7 mouse cellular contexts compared by ENCODE assay signal in genomic region chr9:41273171-41273781, GRCm38 (mm10).
DNase-seq lines count a peak whose midpoint lies in the region; ATAC-seq and TF ChIP-seq lines count a peak whose summit lies in the region.

No protein-coding gene starts in this region.

- DNase-seq in ovary, postnatal 36 days (ENCODE audit: low spot score) = peak; percentile 16
- no peak for DNase-seq in ovary, adult 18-20 months (ENCODE audit: low spot score)
- DNase-seq in hindbrain, postnatal 0 days (ENCODE audit: low spot score) = peak; percentile 85
- DNase-seq in midbrain, embryonic 14.5 days = peak; percentile 91
- no peak for DNase-seq in left cerebral cortex, adult 9 months (ENCODE audit: low spot score in 2 of 2)
- DNase-seq in layer of hippocampus, postnatal 36 days = no peak

- H3K9ac ChIP-seq in forebrain, embryonic 12.5 days = peak overlapping the region; percentile 56
- H3K9ac ChIP-seq in hindbrain, postnatal 0 days (replicated peaks; ENCODE audit: low read length) = peak overlapping the region; percentile 54
- H3K9ac ChIP-seq in midbrain, embryonic 14.5 days (replicated peaks; ENCODE audit: low read length) = peak overlapping the region; percentile 48

- H3K4me1 ChIP-seq in forebrain, embryonic 12.5 days = peaks cover 20% of the 10 kb centered on the region
- peaks cover 5% of the 10 kb centered on the region; the same call in 1 of the 2 replicates for H3K4me1 ChIP-seq in hindbrain, postnatal 0 days (ENCODE audit: insufficient read depth, low read length)
- peaks cover 9% of the 10 kb centered on the region for H3K4me1 ChIP-seq in midbrain, embryonic 14.5 days (ENCODE audit: control insufficient read depth, insufficient read depth, low read length)

- peak overlapping the region; percentile 95 for H3K27ac ChIP-seq in forebrain, embryonic 12.5 days
- peak overlapping the region; percentile 78 for H3K27ac ChIP-seq in hindbrain, postnatal 0 days
- H3K27ac ChIP-seq in midbrain, embryonic 14.5 days (replicated peaks; ENCODE audit: low read depth, low read length) = peak overlapping the region; percentile 95

- no peaks in the 10 kb centered on the region for H3K27me3 ChIP-seq in forebrain, embryonic 12.5 days
- H3K27me3 ChIP-seq in hindbrain, postnatal 0 days (ENCODE audit: insufficient read depth, low read length) = no peaks in the 10 kb centered on the region
- H3K27me3 ChIP-seq in midbrain, embryonic 14.5 days (ENCODE audit: control insufficient read depth, insufficient read depth, low read length) = no peaks in the 10 kb centered on the region

- TF ChIP-seq CTCF in hindbrain, postnatal 0 days (IDR thresholded peaks at IDR 0.05; ENCODE audit: low read depth) = peak; percentile 43

- WGBS in forebrain, embryonic 12.5 days = under 1% methylated on average over 18 of the region's 18 CpGs
- under 1% methylated on average over 18 of the region's 18 CpGs for WGBS in hindbrain, postnatal 0 days
- WGBS in midbrain, embryonic 14.5 days = under 1% methylated on average over 18 of the region's 18 CpGs

- ATAC-seq in forebrain, embryonic 12.5 days (ENCODE audit: low FRiP score) = peak; percentile 96
- peak; percentile 96 for ATAC-seq in hindbrain, postnatal 0 days
- ATAC-seq in midbrain, embryonic 14.5 days (ENCODE audit: low FRiP score, low TSS enrichment) = peak; percentile 96

- no peaks in the 10 kb centered on the region for H3K9me3 ChIP-seq in forebrain, embryonic 12.5 days
- H3K9me3 ChIP-seq in hindbrain, postnatal 0 days (ENCODE audit: low read length) = no peaks in the 10 kb centered on the region
- no peaks in the 10 kb centered on the region for H3K9me3 ChIP-seq in midbrain, embryonic 14.5 days (ENCODE audit: control insufficient read depth, low read length)

- H3K36me3 ChIP-seq in forebrain, embryonic 12.5 days (replicated peaks) = no peaks in the 10 kb centered on the region
- no peaks in the 10 kb centered on the region for H3K36me3 ChIP-seq in hindbrain, postnatal 0 days (ENCODE audit: insufficient read depth, low read length)
- H3K36me3 ChIP-seq in midbrain, embryonic 14.5 days (ENCODE audit: control insufficient read depth, insufficient read depth, low read length) = no peaks in the 10 kb centered on the region

- H3K4me2 ChIP-seq in forebrain, embryonic 12.5 days = peak overlapping the region; percentile 62
- H3K4me2 ChIP-seq in hindbrain, postnatal 0 days (ENCODE audit: low read depth, low read length) = peak overlapping the region; percentile 75
- H3K4me2 ChIP-seq in midbrain, embryonic 14.5 days (ENCODE audit: low read length) = peak overlapping the region; percentile 59

- H3K4me3 ChIP-seq in forebrain, embryonic 12.5 days (replicated peaks) = peak overlapping the region; percentile 35
- H3K4me3 ChIP-seq in hindbrain, postnatal 0 days (ENCODE audit: low read length) = peak overlapping the region; percentile 34
- peak overlapping the region; percentile 36 for H3K4me3 ChIP-seq in midbrain, embryonic 14.5 days (replicated peaks; ENCODE audit: low read depth, low read length)

Comparison
In these comparisons a context has a peak if more than half of its experiments do, and no peak if none do; other contexts are left out.
1. DNase-seq: peak in ovary, postnatal 36 days (single experiment), hindbrain, postnatal 0 days (single experiment) and midbrain, embryonic 14.5 days (single experiment); none in ovary, adult 18-20 months (single experiment), left cerebral cortex, adult 9 months (0 of 2) and layer of hippocampus, postnatal 36 days (0 of 2).
2. Peak in every context shown above with its lines, with median percentiles within 50 percentile points of each other: ATAC-seq, H3K27ac ChIP-seq, H3K4me2 ChIP-seq, H3K4me3 ChIP-seq and H3K9ac ChIP-seq.